In the genomic region with DNA sequence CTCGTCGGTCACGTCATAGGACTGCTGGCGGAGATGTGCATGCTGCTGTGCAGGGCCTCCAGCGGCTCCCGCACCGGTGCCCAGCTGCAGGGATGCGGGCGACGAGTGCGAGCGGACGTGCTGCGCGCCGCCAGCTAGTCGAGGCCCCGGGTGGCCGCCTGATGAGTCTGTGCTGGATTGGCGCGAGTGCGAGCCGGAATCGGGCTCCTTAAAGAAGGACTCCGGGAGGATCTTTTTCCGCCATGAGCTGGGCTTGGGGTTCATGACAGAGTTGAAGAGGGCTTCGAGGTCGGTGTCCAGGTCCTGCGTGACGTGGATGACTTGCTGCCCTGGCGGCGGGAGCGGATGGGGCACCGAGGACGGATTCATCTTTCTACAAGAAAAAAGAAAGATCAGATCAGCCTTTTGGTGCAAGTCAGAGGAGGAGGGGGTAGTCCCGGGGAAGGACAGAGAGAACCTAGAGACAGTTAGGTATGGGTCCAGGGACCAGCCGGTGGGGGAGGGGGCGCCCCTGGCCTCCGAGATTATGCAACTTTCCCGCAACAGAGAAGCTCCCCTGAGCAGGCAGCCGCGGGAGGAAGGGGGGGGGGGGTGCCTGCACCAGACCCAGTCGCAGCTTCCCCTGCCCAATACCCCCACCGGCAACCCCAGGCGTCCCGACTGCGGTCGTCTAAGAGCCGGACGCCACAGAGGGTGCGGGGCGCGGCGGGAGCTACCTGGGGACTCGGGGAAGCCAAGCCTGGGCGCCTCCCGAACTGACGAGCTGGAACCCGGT, we compare ENCODE assay signal across 8 mouse cellular contexts. TPM values are rescaled to one million over a fixed set of nuclear protein-coding genes. Genes with fewer than 3 reads are reported as not detected.
A peak's percentile ranks its signal among the peaks of the same experiment; 100 is the strongest.
DNase-seq lines count a peak whose midpoint lies in the region; ATAC-seq lines count a peak whose summit lies in the region.

No protein-coding gene starts in this region.

- no peak for ATAC-seq in megakaryocyte, adult 5-6 weeks (ENCODE audit: poor library complexity, severe bottlenecking)
- peak; percentile 48 for ATAC-seq in embryonic facial prominence, embryonic 13.5 days (ENCODE audit: insufficient number of reproducible peaks, insufficient read depth, low FRiP score, low TSS enrichment, low read depth)
- ATAC-seq in liver, embryonic 12.5 days, result peak; percentile 43
- ATAC-seq in neural tube, embryonic 13.5 days (ENCODE audit: low read depth), result peak; percentile 74

- H3K36me3 ChIP-seq in megakaryocyte, embryonic 14.5 days (replicated peaks; ENCODE audit: low read length), result no peaks in the 10 kb centered on the region
- peaks cover 11% of the 10 kb centered on the region for H3K36me3 ChIP-seq in embryonic facial prominence, embryonic 13.5 days
- peaks cover 7% of the 10 kb centered on the region; the same call in 1 of the 2 replicates for H3K36me3 ChIP-seq in heart, embryonic 10.5 days
- no peaks in the 10 kb centered on the region for H3K36me3 ChIP-seq in liver, embryonic 12.5 days
- no peaks in the 10 kb centered on the region for H3K36me3 ChIP-seq in neural tube, embryonic 13.5 days

- H3K4me2 ChIP-seq in embryonic facial prominence, embryonic 13.5 days, result peak overlapping the region; percentile 82
- H3K4me2 ChIP-seq in liver, embryonic 12.5 days, result peak overlapping the region; percentile 83
- peak overlapping the region; percentile 97 for H3K4me2 ChIP-seq in neural tube, embryonic 13.5 days

- H3K27me3 ChIP-seq in megakaryocyte, embryonic 14.5 days (replicated peaks), result peaks cover 61% of the 10 kb centered on the region
- H3K27me3 ChIP-seq in embryonic facial prominence, embryonic 13.5 days, result no peaks in the 10 kb centered on the region
- no peaks in the 10 kb centered on the region for H3K27me3 ChIP-seq in heart, embryonic 10.5 days (ENCODE audit: insufficient read depth, poor library complexity, severe bottlenecking)
- peaks cover 48% of the 10 kb centered on the region for H3K27me3 ChIP-seq in liver, embryonic 12.5 days (replicated peaks)
- peaks cover 12% of the 10 kb centered on the region; the same call in 1 of the 2 replicates for H3K27me3 ChIP-seq in neural tube, embryonic 13.5 days

- H3K27ac ChIP-seq in embryonic facial prominence, embryonic 13.5 days, result peak overlapping the region; percentile 96
- H3K27ac ChIP-seq in heart, embryonic 10.5 days, result peak overlapping the region; percentile 97
- peak overlapping the region; percentile 45; the same call in 1 of the 2 replicates for H3K27ac ChIP-seq in liver, embryonic 12.5 days
- peak overlapping the region; percentile 85 for H3K27ac ChIP-seq in neural tube, embryonic 13.5 days (replicated peaks)

- under 1% methylated on average over 57 of the region's 59 CpGs for WGBS in embryonic facial prominence, embryonic 13.5 days
- WGBS in heart, embryonic 10.5 days, result under 1% methylated on average over 55 of the region's 59 CpGs
- under 1% methylated on average over 59 of the region's 59 CpGs for WGBS in liver, embryonic 12.5 days (ENCODE audit: insufficient replicate concordance)
- 0% methylated on average over 56 of the region's 59 CpGs for WGBS in neural tube, embryonic 13.5 days

- peak; percentile 81 for DNase-seq in heart, embryonic 10.5 days (ENCODE audit: low spot score)
- DNase-seq in kidney, adult 9 months, result peak; percentile 72
- peak; percentile 39 to 51 for DNase-seq in urinary bladder, postnatal 36 days (ENCODE audit: low spot score in 2 of 2)

- peaks cover 21% of the 10 kb centered on the region for H3K4me1 ChIP-seq in megakaryocyte, embryonic 14.5 days
- H3K4me1 ChIP-seq in embryonic facial prominence, embryonic 13.5 days, result peaks cover 39% of the 10 kb centered on the region
- H3K4me1 ChIP-seq in heart, embryonic 10.5 days, result peaks cover 19% of the 10 kb centered on the region
- H3K4me1 ChIP-seq in liver, embryonic 12.5 days, result no peaks in the 10 kb centered on the region
- H3K4me1 ChIP-seq in neural tube, embryonic 13.5 days (replicated peaks), result peaks cover 23% of the 10 kb centered on the region; the same call in 1 of the 2 replicates

- H3K4me3 ChIP-seq in megakaryocyte, embryonic 14.5 days (replicated peaks), result peak overlapping the region; percentile 92
- H3K4me3 ChIP-seq in embryonic facial prominence, embryonic 13.5 days, result peak overlapping the region; percentile 80
- H3K4me3 ChIP-seq in heart, embryonic 10.5 days, result peak overlapping the region; percentile 87
- H3K4me3 ChIP-seq in liver, embryonic 12.5 days, result peak overlapping the region; percentile 66
- peak overlapping the region; percentile 74 for H3K4me3 ChIP-seq in neural tube, embryonic 13.5 days

- peak overlapping the region; percentile 85 for H3K9ac ChIP-seq in embryonic facial prominence, embryonic 13.5 days
- peak overlapping the region; percentile 64 for H3K9ac ChIP-seq in liver, embryonic 12.5 days
- peak overlapping the region; percentile 78 for H3K9ac ChIP-seq in neural tube, embryonic 13.5 days

- H3K9me3 ChIP-seq in megakaryocyte, embryonic 14.5 days, result peaks cover 22% of the 10 kb centered on the region
- no peaks in the 10 kb centered on the region for H3K9me3 ChIP-seq in embryonic facial prominence, embryonic 13.5 days
- no peaks in the 10 kb centered on the region for H3K9me3 ChIP-seq in heart, embryonic 10.5 days
- no peaks in the 10 kb centered on the region for H3K9me3 ChIP-seq in liver, embryonic 12.5 days (replicated peaks)
- no peaks in the 10 kb centered on the region for H3K9me3 ChIP-seq in neural tube, embryonic 13.5 days

RNA-seq across cellular contexts. Expression of a gene that starts 0.6 kb away (rescaled TPM):
- 0.17 TPM in 1 of 2 replicates, not detected in the other for polyA plus RNA-seq in megakaryocyte, embryonic 14.5 days (2012; ENCODE audit: insufficient read depth, low replicate concordance)
- 0.05 and 0.13 TPM in 2 replicates for total RNA-seq in megakaryocyte, adult 5-6 weeks (2015)
- not detected in 2 replicates for total RNA-seq in megakaryocyte, adult 5-6 weeks (2017)
- polyA plus RNA-seq in embryonic facial prominence, embryonic 13.5 days (2015; fragmentation: Nextera tagmentation; extraction: Ambion mirVana), result 23.8 and 26.1 TPM in 2 replicates
- 11.5 and 11.9 TPM in 2 replicates for polyA plus RNA-seq in heart, embryonic 10.5 days (2016; fragmentation: Nextera tagmentation; extraction: Ambion mirVana)
- polyA plus RNA-seq in liver, embryonic 12.5 days (2016; fragmentation: Nextera tagmentation; extraction: Ambion mirVana), result 2.0 TPM in 2 replicates
- polyA plus RNA-seq in neural tube, embryonic 13.5 days (2015; fragmentation: Nextera tagmentation; extraction: Ambion mirVana), result 10.3 and 11.4 TPM in 2 replicates

Comparison
In these comparisons a context has a peak if more than half of its experiments do, and no peak if none do; other contexts are left out.
1. H3K27ac ChIP-seq: peak in every context shown above with its lines; median percentile 97 in heart, embryonic 10.5 days; 96 in embryonic facial prominence, embryonic 13.5 days; 85 in neural tube, embryonic 13.5 days; 45 in liver, embryonic 12.5 days.